Mouse (Mus musculus): ENCODE results near the gene Senp3. TPM values are rescaled to one million over a fixed set of nuclear protein-coding genes. Genes with fewer than 3 reads are reported as not detected.

Gene Senp3
- polyA plus RNA-seq, 1 experiment from 2014 or later: 59.2 TPM

GRCm38 (mm10) chr11:69679144-69679543 lies 2.7 kb downstream of the Senp3 start:
- Histone ChIP-seq H3K27ac (replicated peaks) (no peak overlapping the region), H3K9ac (no peak overlapping the region), H3K36me3 (peaks cover 64% of the 10 kb centered on the region), H3K27me3 (replicated peaks) (no peaks in the 10 kb centered on the region), H3K4me3 (no peak overlapping the region), H3K4me2 (peak overlapping the region; percentile 17; the same call in 1 of the 2 replicates), H3K4me1 (peaks cover 34% of the 10 kb centered on the region), H3K9me3 (no peaks in the 10 kb centered on the region)
- WGBS: 100% methylated on average over 2 of the region's 2 CpGs
- no peak for ATAC-seq (ENCODE audit: extremely low read depth, insufficient number of reproducible peaks, low FRiP score, low TSS enrichment)

GRCm38 (mm10) chr11:69672211-69672706 lies 9.6 kb downstream of the Senp3 start, which contains the start of gene Eif4a1:
Gene Eif4a1, minus strand, starts transcription at chr11:69672423.
- Histone ChIP-seq H3K4me1 (peaks cover 28% of the 10 kb centered on the region), H3K36me3 (peaks cover 82% of the 10 kb centered on the region), H3K27ac (replicated peaks) (peak within 1 kb of the TSS; percentile 99), H3K27me3 (replicated peaks) (no peaks in the 10 kb centered on the region), H3K9ac (peak within 1 kb of the TSS; percentile 100), H3K9me3 (no peaks in the 10 kb centered on the region), H3K4me3 (peak within 1 kb of the TSS; percentile 100), H3K4me2 (peak within 1 kb of the TSS; percentile 95)
- WGBS: 0% methylated on average over 36 of the region's 36 CpGs
- ATAC-seq (ENCODE audit: extremely low read depth, insufficient number of reproducible peaks, low FRiP score, low TSS enrichment): peak; percentile 94

- H3K9ac ChIP-seq: peak overlapping the region; percentile 100
- H3K27ac ChIP-seq (replicated peaks): peak overlapping the region; percentile 99
- H3K27me3 ChIP-seq (replicated peaks): no peaks in the 10 kb centered on the region
- WGBS: under 1% methylated on average over 43 of the region's 43 CpGs
- H3K36me3 ChIP-seq: peaks cover 81% of the 10 kb centered on the region
- H3K9me3 ChIP-seq: no peaks in the 10 kb centered on the region
- H3K4me2 ChIP-seq: peak overlapping the region; percentile 95
- H3K4me1 ChIP-seq: peaks cover 28% of the 10 kb centered on the region
- ATAC-seq (ENCODE audit: extremely low read depth, insufficient number of reproducible peaks, low FRiP score, low TSS enrichment): no peak
- peak overlapping the region; percentile 100 for H3K4me3 ChIP-seq
Observed at GRCm38 (mm10) chr11:69671726-69672124, 10.2 kb downstream of the Senp3 start.

GRCm38 (mm10) chr11:69670786-69671725 lies 10.8 kb downstream of the Senp3 start:
- H3K4me1 ChIP-seq: peaks cover 28% of the 10 kb centered on the region
- WGBS: under 1% methylated on average over 61 of the region's 61 CpGs
- peak; percentile 56 for ATAC-seq (ENCODE audit: extremely low read depth, insufficient number of reproducible peaks, low FRiP score, low TSS enrichment)
- no peaks in the 10 kb centered on the region for H3K9me3 ChIP-seq
- peak overlapping the region; percentile 95 for H3K4me2 ChIP-seq
- H3K27ac ChIP-seq (replicated peaks): peak overlapping the region; percentile 99
- H3K27me3 ChIP-seq (replicated peaks): no peaks in the 10 kb centered on the region
- peak overlapping the region; percentile 100 for H3K4me3 ChIP-seq
- H3K9ac ChIP-seq: peak overlapping the region; percentile 100
- peaks cover 81% of the 10 kb centered on the region for H3K36me3 ChIP-seq

GRCm38 (mm10) chr11:69666665-69667005 lies 15.2 kb downstream of the Senp3 start:
- Histone ChIP-seq H3K9ac (no peak overlapping the region), H3K4me2 (no peak overlapping the region), H3K4me3 (no peak overlapping the region), H3K27ac (replicated peaks) (0 out of 2 replicates have a peak overlapping the region, but pooled peaks have one; percentile 6), H3K36me3 (peaks cover 75% of the 10 kb centered on the region), H3K9me3 (no peaks in the 10 kb centered on the region), H3K4me1 (peaks cover 36% of the 10 kb centered on the region), H3K27me3 (replicated peaks) (no peaks in the 10 kb centered on the region)
- 77% methylated on average over 3 of the region's 3 CpGs for WGBS
- no peak for ATAC-seq (ENCODE audit: extremely low read depth, insufficient number of reproducible peaks, low FRiP score, low TSS enrichment)

- Histone ChIP-seq H3K4me3 (no peak within 1 kb of the TSS), H3K4me1 (peaks cover 42% of the 10 kb centered on the region), H3K27ac (replicated peaks) (0 out of 2 replicates have a peak within 1 kb of the TSS, but pooled peaks have one; percentile 6), H3K9me3 (no peaks in the 10 kb centered on the region), H3K36me3 (peaks cover 75% of the 10 kb centered on the region), H3K9ac (no peak within 1 kb of the TSS), H3K4me2 (no peak within 1 kb of the TSS), H3K27me3 (replicated peaks) (no peaks in the 10 kb centered on the region)
- no peak for ATAC-seq (ENCODE audit: extremely low read depth, insufficient number of reproducible peaks, low FRiP score, low TSS enrichment)
- WGBS: 32% methylated on average over 7 of the region's 7 CpGs
Observed at GRCm38 (mm10) chr11:69665961-69666664, 15.8 kb downstream of the Senp3 start, which contains the start of gene Cd68. Gene Cd68, minus strand, starts transcription at chr11:69666153.

- Histone ChIP-seq H3K9ac (no peak overlapping the region), H3K27me3 (replicated peaks) (no peaks in the 10 kb centered on the region)
- WGBS: 73% methylated on average over 9 of the region's 9 CpGs
Observed at GRCm38 (mm10) chr11:69665457-69665960, 16.4 kb downstream of the Senp3 start.

GRCm38 (mm10) chr11:69664841-69665240 lies 17.0 kb downstream of the Senp3 start:
- Histone ChIP-seq H3K4me1 (peaks cover 35% of the 10 kb centered on the region), H3K27me3 (replicated peaks) (no peaks in the 10 kb centered on the region), H3K36me3 (peaks cover 65% of the 10 kb centered on the region), H3K9me3 (no peaks in the 10 kb centered on the region), H3K9ac (no peak overlapping the region), H3K4me3 (no peak overlapping the region), H3K4me2 (no peak overlapping the region), H3K27ac (replicated peaks) (no peak overlapping the region)
- ATAC-seq (ENCODE audit: extremely low read depth, insufficient number of reproducible peaks, low FRiP score, low TSS enrichment): no peak
- 93% methylated on average over 7 of the region's 7 CpGs for WGBS

More at GRCm38 (mm10) chr11:69665457-69665960, 16.4 kb downstream of the Senp3 start:
- ATAC-seq (ENCODE audit: extremely low read depth, insufficient number of reproducible peaks, low FRiP score, low TSS enrichment): no peak
- Histone ChIP-seq H3K36me3 (peaks cover 70% of the 10 kb centered on the region), H3K27ac (replicated peaks) (0 out of 2 replicates have a peak overlapping the region, but pooled peaks have one; percentile 6), H3K4me3 (no peak overlapping the region), H3K4me1 (peaks cover 42% of the 10 kb centered on the region), H3K9me3 (no peaks in the 10 kb centered on the region), H3K4me2 (no peak overlapping the region)

GRCm38 (mm10) chr11:69663795-69664194 lies 18.1 kb downstream of the Senp3 start:
- no peak overlapping the region for H3K4me3 ChIP-seq
- H3K27ac ChIP-seq (replicated peaks): peak overlapping the region; percentile 99
- no peak for ATAC-seq (ENCODE audit: extremely low read depth, insufficient number of reproducible peaks, low FRiP score, low TSS enrichment)
- H3K36me3 ChIP-seq: peaks cover 65% of the 10 kb centered on the region
- no peaks in the 10 kb centered on the region for H3K9me3 ChIP-seq
- 84% methylated on average over 6 of the region's 6 CpGs for WGBS
- peak overlapping the region; percentile 74; the same call in 1 of the 2 replicates for H3K4me2 ChIP-seq
- no peaks in the 10 kb centered on the region for H3K27me3 ChIP-seq (replicated peaks)
- H3K9ac ChIP-seq: no peak overlapping the region
- H3K4me1 ChIP-seq: peaks cover 25% of the 10 kb centered on the region

- 62% methylated on average over 13 of the region's 13 CpGs for WGBS
- Histone ChIP-seq H3K27me3 (replicated peaks) (no peaks in the 10 kb centered on the region), H3K9me3 (no peaks in the 10 kb centered on the region), H3K4me1 (peaks cover 23% of the 10 kb centered on the region), H3K4me3 (peak overlapping the region; percentile 63), H3K36me3 (peaks cover 65% of the 10 kb centered on the region), H3K9ac (peak overlapping the region; percentile 88), H3K4me2 (peak overlapping the region; percentile 74), H3K27ac (replicated peaks) (peak overlapping the region; percentile 99)
- no peak for ATAC-seq (ENCODE audit: extremely low read depth, insufficient number of reproducible peaks, low FRiP score, low TSS enrichment)
Observed at GRCm38 (mm10) chr11:69662967-69663671, 18.8 kb downstream of the Senp3 start.
